Mouse (Mus musculus): Measurements from ENCODE around the gene Rabggta. TPM values are rescaled to one million over a fixed set of nuclear protein-coding genes. Genes with fewer than 3 reads are reported as not detected.
A peak's percentile ranks its signal among the peaks of the same experiment; 100 is the strongest.

Rabggta gene
- polyA plus RNA-seq (2012; ENCODE audit: insufficient read depth, insufficient read length, low replicate concordance, missing spikeins), result not detected in 2 replicates

GRCm38 (mm10) chr14:55721700-55722437, at the start of gene Rabggta:
Rabggta (minus strand) TSS chr14:55722263.
- Histone ChIP-seq H3K4me3 (ENCODE audit: insufficient read depth, low read depth, low read length) (peak within 1 kb of the TSS; percentile 78), H3K27ac (ENCODE audit: insufficient read depth, low read depth, low read length) (peak within 1 kb of the TSS; percentile 4; the same call in 1 of the 2 replicates), H3K4me1 (ENCODE audit: control insufficient read depth, insufficient read depth, low read length) (peaks cover 10% of the 10 kb centered on the region)
- under 1% methylated on average over 50 of the region's 50 CpGs for WGBS
- TF ChIP-seq POLR2A (IDR thresholded peaks at IDR 0.05; ENCODE audit: insufficient read depth, low read depth, low read length) (0 out of 2 replicates have a peak, but pooled peaks have one; percentile 13), CTCF (IDR thresholded peaks at IDR 0.05; ENCODE audit: insufficient read depth, low read depth, low read length) (peak; percentile 95)

- H3K4me1 ChIP-seq (ENCODE audit: control insufficient read depth, insufficient read depth, low read length), result peaks cover 8% of the 10 kb centered on the region
- no peak for TF ChIP-seq POLR2A (IDR thresholded peaks at IDR 0.05; ENCODE audit: insufficient read depth, low read depth, low read length)
- TF ChIP-seq CTCF (IDR thresholded peaks at IDR 0.05; ENCODE audit: insufficient read depth, low read depth, low read length), result no peak
- no peak overlapping the region for H3K4me3 ChIP-seq (ENCODE audit: insufficient read depth, low read depth, low read length)
- H3K27ac ChIP-seq (ENCODE audit: insufficient read depth, low read depth, low read length), result no peak overlapping the region
- 86% methylated on average over 16 of the region's 16 CpGs for WGBS
Observed at GRCm38 (mm10) chr14:55769087-55769703, 47.1 kb upstream of the Rabggta start.

GRCm38 (mm10) chr14:55768555-55768954, 46.5 kb upstream of the Rabggta start:
- no peak overlapping the region for H3K4me3 ChIP-seq (ENCODE audit: insufficient read depth, low read depth, low read length)
- H3K4me1 ChIP-seq (ENCODE audit: control insufficient read depth, insufficient read depth, low read length), result peaks cover 8% of the 10 kb centered on the region
- WGBS, result 81% methylated on average over 6 of the region's 6 CpGs
- H3K27ac ChIP-seq (ENCODE audit: insufficient read depth, low read depth, low read length), result no peak overlapping the region
- TF ChIP-seq POLR2A (IDR thresholded peaks at IDR 0.05; ENCODE audit: insufficient read depth, low read depth, low read length) (no peak), CTCF (IDR thresholded peaks at IDR 0.05; ENCODE audit: insufficient read depth, low read depth, low read length) (no peak)

- H3K4me1 ChIP-seq (ENCODE audit: control insufficient read depth, insufficient read depth, low read length), result peaks cover 9% of the 10 kb centered on the region
- no peak overlapping the region for H3K27ac ChIP-seq (ENCODE audit: insufficient read depth, low read depth, low read length)
- 12% methylated on average over 52 of the region's 52 CpGs for WGBS
- TF ChIP-seq CTCF (IDR thresholded peaks at IDR 0.05; ENCODE audit: insufficient read depth, low read depth, low read length) (peak; percentile 36; the same call in 1 of the 2 replicates), POLR2A (IDR thresholded peaks at IDR 0.05; ENCODE audit: insufficient read depth, low read depth, low read length) (0 out of 2 replicates have a peak, but pooled peaks have one; percentile 20)
- H3K4me3 ChIP-seq (ENCODE audit: insufficient read depth, low read depth, low read length), result peak overlapping the region; percentile 41
Observed at GRCm38 (mm10) chr14:55767519-55768414, 45.7 kb upstream of the Rabggta start.

- Histone ChIP-seq H3K27ac (ENCODE audit: insufficient read depth, low read depth, low read length) (no peak within 1 kb of the TSS), H3K4me1 (ENCODE audit: control insufficient read depth, insufficient read depth, low read length) (peaks cover 21% of the 10 kb centered on the region), H3K4me3 (ENCODE audit: insufficient read depth, low read depth, low read length) (no peak within 1 kb of the TSS)
- 75% methylated on average over 4 of the region's 4 CpGs for WGBS
- no peak for TF ChIP-seq POLR2A (IDR thresholded peaks at IDR 0.05; ENCODE audit: insufficient read depth, low read depth, low read length)
- TF ChIP-seq CTCF (IDR thresholded peaks at IDR 0.05; ENCODE audit: insufficient read depth, low read depth, low read length), result no peak
Observed at GRCm38 (mm10) chr14:55765696-55766095, 43.6 kb upstream of the Rabggta start, which contains the start of gene Ltb4r1. Ltb4r1 (plus strand) TSS chr14:55765962.

- H3K4me3 ChIP-seq (ENCODE audit: insufficient read depth, low read depth, low read length), result no peak overlapping the region
- WGBS, result 58% methylated on average over 7 of the region's 7 CpGs
- peaks cover 21% of the 10 kb centered on the region for H3K4me1 ChIP-seq (ENCODE audit: control insufficient read depth, insufficient read depth, low read length)
- TF ChIP-seq CTCF (IDR thresholded peaks at IDR 0.05; ENCODE audit: insufficient read depth, low read depth, low read length), result no peak
- TF ChIP-seq POLR2A (IDR thresholded peaks at IDR 0.05; ENCODE audit: insufficient read depth, low read depth, low read length), result no peak
- H3K27ac ChIP-seq (ENCODE audit: insufficient read depth, low read depth, low read length), result no peak overlapping the region
Observed at GRCm38 (mm10) chr14:55763166-55763565, 41.1 kb upstream of the Rabggta start.

- Histone ChIP-seq H3K4me1 (ENCODE audit: control insufficient read depth, insufficient read depth, low read length) (peaks cover 13% of the 10 kb centered on the region), H3K4me3 (ENCODE audit: insufficient read depth, low read depth, low read length) (peak overlapping the region; percentile 59), H3K27ac (ENCODE audit: insufficient read depth, low read depth, low read length) (no peak overlapping the region)
- WGBS, result 2% methylated on average over 77 of the region's 77 CpGs
- TF ChIP-seq POLR2A (IDR thresholded peaks at IDR 0.05; ENCODE audit: insufficient read depth, low read depth, low read length) (no peak), CTCF (IDR thresholded peaks at IDR 0.05; ENCODE audit: insufficient read depth, low read depth, low read length) (no peak)
Observed at GRCm38 (mm10) chr14:55762001-55762821, 40.1 kb upstream of the Rabggta start.

GRCm38 (mm10) chr14:55761163-55761562, 39.1 kb upstream of the Rabggta start, which contains the start of gene Ltb4r2:
Ltb4r2 (plus strand) TSS chr14:55761428.
- H3K27ac ChIP-seq (ENCODE audit: insufficient read depth, low read depth, low read length), result no peak within 1 kb of the TSS
- TF ChIP-seq CTCF (IDR thresholded peaks at IDR 0.05; ENCODE audit: insufficient read depth, low read depth, low read length) (no peak), POLR2A (IDR thresholded peaks at IDR 0.05; ENCODE audit: insufficient read depth, low read depth, low read length) (no peak)
- H3K4me1 ChIP-seq (ENCODE audit: control insufficient read depth, insufficient read depth, low read length), result peaks cover 13% of the 10 kb centered on the region
- WGBS, result 79% methylated on average over 6 of the region's 6 CpGs
- peak within 1 kb of the TSS; percentile 59 for H3K4me3 ChIP-seq (ENCODE audit: insufficient read depth, low read depth, low read length)

Data from olfactory bulb, adult 2 months (tissue).